Mouse (Mus musculus) ES-E14 (cell line): ENCODE measurements at regions not wholly inside any gene's neighbourhood (a gene's known extent, or its start where the extent isn't known, plus 50 kb on each side); places are given as distances from the start of the nearest gene placed in this dataset.
A peak's percentile ranks its signal among the peaks of the same experiment; 100 is the strongest.

Experiments used
- DNase-seq: peaks from one replicate; pipeline ENCODE4 v3.0.0-alpha.2; 2013; ENCODE audit warnings: low read depth, low spot score
- H3K27ac ChIP-seq: 2 replicates; pipeline ENCODE4 v1.5.1; 2012; ENCODE audit warnings: low read depth, mild to moderate bottlenecking, low read length, moderate library complexity, mixed read lengths; ENCODE audit not compliant: poor library complexity, insufficient read depth, severe bottlenecking
- H3K36me3 ChIP-seq: 2 replicates; pipeline ENCODE4 v1.6.1; 2012; ENCODE audit warnings: mild to moderate bottlenecking, low read length, moderate library complexity, mixed read lengths; ENCODE audit not compliant: control insufficient read depth, poor library complexity, insufficient read depth, severe bottlenecking
- H3K4me1 ChIP-seq, 2 experiments: fragments of 150-350 bp in 1 of 2; sonication (generic) in 1 of 2; 2 replicates each; pipeline ENCODE4 v1.6.1; 2012; ENCODE audit warnings: low read length in 2 of 2, mild to moderate bottlenecking in 1 of 2, mixed read lengths in 1 of 2; ENCODE audit not compliant: control insufficient read depth in 2 of 2, insufficient read depth in 2 of 2, poor library complexity in 1 of 2
- H3K4me3 ChIP-seq, 2 experiments: fragments of 150-350 bp in 1 of 2; sonication (generic) in 1 of 2; 2 replicates each; pipeline ENCODE4 v1.5.1; 2012; ENCODE audit warnings: low read length in 2 of 2, low read depth in 1 of 2, mild to moderate bottlenecking in 1 of 2, mixed read lengths in 1 of 2; ENCODE audit not compliant: insufficient read depth in 1 of 2, poor library complexity in 1 of 2, severe bottlenecking in 1 of 2
- H3K9ac ChIP-seq: 2 replicates; pipeline ENCODE4 v1.6.1; 2012; ENCODE audit warnings: low read depth, mild to moderate bottlenecking, low read length, mixed read lengths; ENCODE audit not compliant: poor library complexity, insufficient read depth, severe bottlenecking
- H3K9me3 ChIP-seq: fragments of 150-350 bp; sonication (generic); 2 replicates; pipeline ENCODE4 v1.6.1; 2012; ENCODE audit warnings: low read depth, mild to moderate bottlenecking, low read length; ENCODE audit not compliant: control insufficient read depth, insufficient read depth
- CHD2 ChIP-seq: IDR thresholded peaks from 2 replicates; pipeline ENCODE4 v1.6.1; 2014; ENCODE audit warnings: mild to moderate bottlenecking, low read depth, low read length, inconsistent platforms
- HCFC1 ChIP-seq: IDR thresholded peaks from 2 replicates; pipeline ENCODE4 v1.6.1; 2012; ENCODE audit warnings: low read length, inconsistent platforms, borderline replicate concordance; ENCODE audit not compliant: insufficient read depth
- MAFK ChIP-seq: IDR thresholded peaks from 2 replicates; pipeline ENCODE4 v1.6.1; 2014; ENCODE audit warnings: mild to moderate bottlenecking, low read depth, low read length, inconsistent platforms; ENCODE audit not compliant: insufficient read depth
- ZC3H11A ChIP-seq: IDR thresholded peaks from 2 replicates; pipeline ENCODE4 v1.6.1; 2012; ENCODE audit warnings: low read depth, mild to moderate bottlenecking, inconsistent platforms, low read length, borderline replicate concordance
- ZNF384 ChIP-seq: IDR thresholded peaks from 2 replicates; pipeline ENCODE4 v1.6.1; 2012; ENCODE audit warnings: low read depth, low read length, inconsistent platforms
- in situ Hi-C, 2 experiments: fragments of 600-800 bp; cut with MboI; formaldehyde crosslinking; loops; one replicate each; pipeline ENCODE4 v1.15.1; 2025; ENCODE audit warnings: low sequenced_read_pairs in 2 of 2, inconsistent platforms in 1 of 2; ENCODE audit not compliant: unreplicated experiment in 2 of 2

GRCm38 (mm10) chr8:78907918-78908317 lies 87.0 kb upstream of the Lsm6 start:
- H3K9me3 ChIP-seq: no peaks in the 10 kb centered on the region
- H3K4me3 ChIP-seq: no peak overlapping the region
- TF ChIP-seq ZC3H11A: no peak
- no peak for TF ChIP-seq MAFK
- TF ChIP-seq HCFC1: no peak
- TF ChIP-seq ZNF384: no peak
- TF ChIP-seq CHD2: no peak
- DNase-seq: no peak
- no peak overlapping the region for H3K27ac ChIP-seq
- no peak overlapping the region for H3K9ac ChIP-seq
- peaks cover 3% of the 10 kb centered on the region in 2 experiments; a peak in 1 of 4 replicates for H3K4me1 ChIP-seq
- H3K36me3 ChIP-seq: no peaks in the 10 kb centered on the region
- in situ Hi-C loops: no loop called here

- no peak overlapping the region for H3K27ac ChIP-seq
- H3K4me1 ChIP-seq: peaks cover 3 to 5% of the 10 kb centered on the region in 2 experiments; a peak in 1 of 4 replicates
- no peaks in the 10 kb centered on the region for H3K9me3 ChIP-seq
- no peak overlapping the region for H3K4me3 ChIP-seq
- H3K9ac ChIP-seq: no peak overlapping the region
- no peak for TF ChIP-seq ZNF384
- no peak for TF ChIP-seq CHD2
- no peak for TF ChIP-seq MAFK
- no peak for TF ChIP-seq ZC3H11A
- TF ChIP-seq HCFC1: no peak
- no peaks in the 10 kb centered on the region for H3K36me3 ChIP-seq
- in situ Hi-C loops: no loop called here
- DNase-seq: no peak
Observed at GRCm38 (mm10) chr8:78911288-78911873, 90.4 kb upstream of the Lsm6 start.

GRCm38 (mm10) chr8:78912470-78912869 lies 91.5 kb upstream of the Lsm6 start:
- no peak for TF ChIP-seq MAFK
- no peak for TF ChIP-seq ZNF384
- no peak for TF ChIP-seq CHD2
- TF ChIP-seq HCFC1: no peak
- TF ChIP-seq ZC3H11A: no peak
- Histone ChIP-seq H3K4me3 (no peak overlapping the region), H3K9ac (no peak overlapping the region), H3K27ac (no peak overlapping the region), H3K4me1 (peaks cover 3 to 5% of the 10 kb centered on the region in 2 experiments; a peak in 1 of 4 replicates), H3K9me3 (no peaks in the 10 kb centered on the region), H3K36me3 (no peaks in the 10 kb centered on the region)
- no peak for DNase-seq
- in situ Hi-C loops: no loop called here

DNA sequence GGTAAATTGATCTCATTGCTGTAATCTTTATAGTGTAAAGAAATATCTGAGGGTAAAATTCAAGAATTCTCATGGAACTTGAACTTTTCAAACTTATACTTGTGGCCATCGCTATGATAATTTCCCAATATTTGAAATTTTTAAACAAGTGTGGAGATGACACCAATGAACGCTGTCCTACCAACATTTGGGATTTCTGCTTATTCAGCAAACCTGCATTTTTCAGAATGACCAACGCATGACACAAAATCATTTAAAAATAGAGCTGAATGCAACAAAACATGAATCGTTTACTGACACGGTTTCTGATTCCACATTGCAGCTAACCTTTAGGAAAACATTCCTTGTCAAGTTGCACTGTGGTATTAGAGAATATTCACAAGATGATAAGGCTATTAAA lies 92.9 kb upstream of the Lsm6 start:
- Histone ChIP-seq H3K9ac (no peak overlapping the region), H3K4me3 (no peak overlapping the region), H3K4me1 (peaks cover 3 to 5% of the 10 kb centered on the region in 2 experiments; a peak in 1 of 4 replicates), H3K36me3 (no peaks in the 10 kb centered on the region), H3K27ac (no peak overlapping the region), H3K9me3 (no peaks in the 10 kb centered on the region)
- TF ChIP-seq MAFK (peak; percentile 64), HCFC1 (no peak), ZC3H11A (no peak)
- in situ Hi-C loops: no loop called here
- no peak for DNase-seq

- Histone ChIP-seq H3K9me3 (no peaks in the 10 kb centered on the region), H3K4me1 (no peaks in the 10 kb centered on the region), H3K4me3 (no peak overlapping the region), H3K9ac (no peak overlapping the region), H3K36me3 (no peaks in the 10 kb centered on the region), H3K27ac (no peak overlapping the region)
- DNase-seq: no peak
- TF ChIP-seq MAFK: no peak
- TF ChIP-seq ZC3H11A: no peak
- no peak for TF ChIP-seq HCFC1
- TF ChIP-seq ZNF384: no peak
- no peak for TF ChIP-seq CHD2
- in situ Hi-C loops: no loop called here
Observed at GRCm38 (mm10) chr8:78930610-78931397, 97.4 kb upstream of the Zfp827 start.
